Mouse (Mus musculus) MEL (cell line): ENCODE data around the gene Pim2.

Experiments
- MAFK ChIP-seq: IDR thresholded peaks from 2 replicates; pipeline ENCODE4 v1.6.1; 2011; ENCODE audit warnings: low read depth, mild to moderate bottlenecking, low read length, improper control_type of control experiment, borderline replicate concordance
- ZNF384 ChIP-seq: IDR thresholded peaks from 2 replicates; pipeline ENCODE4 v1.6.1; 2012; ENCODE audit warnings: low read depth, mild to moderate bottlenecking, inconsistent platforms, low read length, improper control_type of control experiment

DNA sequence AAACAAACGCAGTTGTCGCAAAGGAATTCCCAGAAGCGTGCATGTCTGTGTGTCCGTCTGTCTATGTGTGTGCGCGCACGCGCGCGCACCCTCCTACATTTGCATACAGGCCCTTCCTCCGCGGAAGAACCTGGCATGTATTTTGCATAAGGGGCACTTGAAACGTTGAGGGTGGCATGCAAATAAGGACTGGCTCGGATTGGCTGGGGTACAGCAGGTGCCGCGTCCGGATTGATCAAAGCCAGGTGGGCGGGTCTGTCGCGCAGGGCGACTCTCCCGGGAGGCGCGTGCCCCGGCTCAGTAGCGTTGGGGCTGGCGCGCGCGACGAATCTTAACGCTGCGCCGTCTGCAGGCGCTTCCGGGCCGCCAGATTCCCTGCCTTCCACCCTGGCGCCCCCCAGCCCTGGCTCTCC lies at the start of gene Pim2:
- TF ChIP-seq ZNF384 (no peak), MAFK (no peak)
